Mouse (Mus musculus) C2C12 (cell line): ENCODE results near the gene B230118H07Rik. TPM values are rescaled to one million over a fixed set of nuclear protein-coding genes. Genes with fewer than 3 reads are reported as not detected.

ENCODE experiments used
- H3K27me3 ChIP-seq: one replicate; pipeline ENCODE4 v1.6.1; 2011; ENCODE audit not compliant: control insufficient read depth, insufficient read depth, insufficient read length
- H3K36me3 ChIP-seq: one replicate; pipeline ENCODE4 v1.6.1; 2011; ENCODE audit not compliant: control insufficient read depth, insufficient read depth
- H3K4me3 ChIP-seq: one replicate; pipeline ENCODE4 v1.5.1; 2011; ENCODE audit warnings: mild to moderate bottlenecking, control low read depth; ENCODE audit not compliant: poor library complexity, insufficient read depth, severe bottlenecking
- H3K79me2 ChIP-seq: one replicate; pipeline ENCODE4 v1.6.1; 2011; ENCODE audit not compliant: control insufficient read depth, insufficient read depth
- H3K79me3 ChIP-seq: one replicate; pipeline ENCODE4 v1.6.1; 2011; ENCODE audit warnings: low read depth, control low read depth
- H3ac ChIP-seq: one replicate; pipeline ENCODE3; 2011; ENCODE audit warnings: low read depth; ENCODE audit not compliant: control insufficient read depth, insufficient read length
- CEBPB ChIP-seq: IDR thresholded peaks from one replicate; pipeline ENCODE4 v1.6.1; 2011; ENCODE audit warnings: low read depth, mild to moderate bottlenecking, control low read depth, moderate library complexity
- CTCF ChIP-seq: IDR thresholded peaks from one replicate; pipeline ENCODE4 v1.5.1; 2011; ENCODE audit not compliant: control insufficient read depth, insufficient read depth, insufficient read length
- FOSL1 ChIP-seq: IDR thresholded peaks from one replicate; pipeline ENCODE4 v1.8.0; 2011; ENCODE audit warnings: mild to moderate bottlenecking, low read length; ENCODE audit not compliant: poor library complexity, insufficient read depth, severe bottlenecking
- MAX ChIP-seq: IDR thresholded peaks from one replicate; pipeline ENCODE4 v1.6.1; 2011; ENCODE audit warnings: mild to moderate bottlenecking, control low read depth
- MYOD1 ChIP-seq: IDR thresholded peaks from one replicate; pipeline ENCODE4 v1.6.1; 2011; ENCODE audit warnings: low read depth; ENCODE audit not compliant: control insufficient read depth, insufficient read length
- MYOG ChIP-seq: IDR thresholded peaks from one replicate; pipeline ENCODE4 v1.6.1; 2011; ENCODE audit not compliant: control insufficient read depth, insufficient read length; ENCODE audit errors: extremely low read depth
- USF1 ChIP-seq: IDR thresholded peaks from one replicate; pipeline ENCODE4 v1.6.1; 2011; ENCODE audit warnings: low read depth, mild to moderate bottlenecking, control low read depth, moderate library complexity
- polyA plus RNA-seq: library from polyadenylated mRNA; unstranded; fragments of >200 nt; fragmentation: generic; extraction: Trizol; gene quantifications from one replicate; pipeline ENCODE4 v1.2.1, GENCODE M21; 2012; ENCODE audit warnings: missing spikeins

B230118H07Rik gene
- polyA plus RNA-seq, 1 experiment = 13.6 TPM

- H3K27me3 ChIP-seq = peaks cover 3% of the 10 kb centered on the region
- no peaks in the 10 kb centered on the region for H3K36me3 ChIP-seq
- no peak within 1 kb of the TSS for H3K4me3 ChIP-seq
- no peaks in the 10 kb centered on the region for H3K79me3 ChIP-seq
- H3ac ChIP-seq = no peak within 1 kb of the TSS
- H3K79me2 ChIP-seq = no peaks in the 10 kb centered on the region
- TF ChIP-seq MYOD1 (no peak), USF1 (no peak), FOSL1 (no peak), MAX (no peak), CTCF (no peak), MYOG (no peak), CEBPB (no peak)
Observed at GRCm38 (mm10) chr2:101624526-101624925, 24.8 kb downstream of the B230118H07Rik start, which contains the start of gene Rag2. TSS of gene Rag2 (plus strand) at chr2:101624718.

GRCm38 (mm10) chr2:101624011-101624410 lies 25.3 kb downstream of the B230118H07Rik start:
- H3K79me3 ChIP-seq = no peaks in the 10 kb centered on the region
- peaks cover 3% of the 10 kb centered on the region for H3K27me3 ChIP-seq
- H3ac ChIP-seq = no peak overlapping the region
- no peaks in the 10 kb centered on the region for H3K36me3 ChIP-seq
- TF ChIP-seq CTCF (no peak), USF1 (no peak), MYOG (no peak), CEBPB (no peak), MYOD1 (no peak), MAX (no peak), FOSL1 (no peak)
- H3K4me3 ChIP-seq = no peak overlapping the region
- H3K79me2 ChIP-seq = no peaks in the 10 kb centered on the region

GRCm38 (mm10) chr2:101623042-101623441 lies 26.3 kb downstream of the B230118H07Rik start:
- Histone ChIP-seq H3K4me3 (no peak overlapping the region), H3K79me2 (no peaks in the 10 kb centered on the region), H3K79me3 (no peaks in the 10 kb centered on the region), H3ac (no peak overlapping the region), H3K27me3 (peaks cover 3% of the 10 kb centered on the region), H3K36me3 (no peaks in the 10 kb centered on the region)
- TF ChIP-seq CTCF = no peak
- no peak for TF ChIP-seq MAX
- TF ChIP-seq CEBPB = no peak
- TF ChIP-seq MYOG = no peak
- TF ChIP-seq FOSL1 = no peak
- no peak for TF ChIP-seq USF1
- no peak for TF ChIP-seq MYOD1

GRCm38 (mm10) chr2:101621611-101622010 lies 27.7 kb downstream of the B230118H07Rik start:
- no peaks in the 10 kb centered on the region for H3K79me2 ChIP-seq
- no peak overlapping the region for H3K4me3 ChIP-seq
- H3K36me3 ChIP-seq = no peaks in the 10 kb centered on the region
- TF ChIP-seq MYOD1 = no peak
- TF ChIP-seq FOSL1 = no peak
- TF ChIP-seq USF1 = no peak
- TF ChIP-seq MYOG = no peak
- no peak for TF ChIP-seq CTCF
- no peak for TF ChIP-seq CEBPB
- TF ChIP-seq MAX = no peak
- H3ac ChIP-seq = no peak overlapping the region
- peaks cover 3% of the 10 kb centered on the region for H3K27me3 ChIP-seq
- H3K79me3 ChIP-seq = no peaks in the 10 kb centered on the region

- H3K36me3 ChIP-seq = no peaks in the 10 kb centered on the region
- no peaks in the 10 kb centered on the region for H3K79me2 ChIP-seq
- H3K79me3 ChIP-seq = no peaks in the 10 kb centered on the region
- TF ChIP-seq CEBPB = no peak
- no peak for TF ChIP-seq MYOD1
- no peak for TF ChIP-seq MYOG
- TF ChIP-seq FOSL1 = no peak
- TF ChIP-seq MAX = no peak
- H3ac ChIP-seq = no peak overlapping the region
- peaks cover 3% of the 10 kb centered on the region for H3K27me3 ChIP-seq
- no peak overlapping the region for H3K4me3 ChIP-seq
Observed at GRCm38 (mm10) chr2:101620899-101621298, 28.4 kb downstream of the B230118H07Rik start.

GRCm38 (mm10) chr2:101618373-101618772 lies 31.0 kb downstream of the B230118H07Rik start:
- Histone ChIP-seq H3K79me3 (no peaks in the 10 kb centered on the region), H3ac (no peak overlapping the region), H3K27me3 (peaks cover 3% of the 10 kb centered on the region), H3K79me2 (no peaks in the 10 kb centered on the region), H3K4me3 (no peak overlapping the region), H3K36me3 (no peaks in the 10 kb centered on the region)
- TF ChIP-seq MYOG (no peak), CEBPB (no peak), FOSL1 (no peak), CTCF (no peak), MYOD1 (no peak), USF1 (no peak), MAX (no peak)
